Mouse (Mus musculus) megakaryocyte-erythroid progenitor cell, adult 5-6 weeks (primary cell): ENCODE results near the gene Gcg. TPM values are rescaled to one million over a fixed set of nuclear protein-coding genes. Genes with fewer than 3 reads are reported as not detected.

Experiments
- ATAC-seq: replicated peaks from 2 replicates; pipeline ENCODE4 v1.8.0; 2016; ENCODE audit warnings: mild to moderate bottlenecking, inconsistent platforms; ENCODE audit not compliant: severe bottlenecking, poor library complexity, low FRiP score, low TSS enrichment
- total RNA-seq, 2 experiments: library from RNA; stranded (forward) in 1 of 2; stranded (reverse) in 1 of 2; fragments of 200-1000, 215-1000 nt in 1 of 2; fragments of >200 nt in 1 of 2; fragmentation: Nextera tagmentation in 1 of 2; gene quantifications; 2 replicates each; pipeline ENCODE4 v1.2.3; 2014 to 2017

Gene Gcg
- total RNA-seq, 2 experiments from 2014 or later: not detected

DNA sequence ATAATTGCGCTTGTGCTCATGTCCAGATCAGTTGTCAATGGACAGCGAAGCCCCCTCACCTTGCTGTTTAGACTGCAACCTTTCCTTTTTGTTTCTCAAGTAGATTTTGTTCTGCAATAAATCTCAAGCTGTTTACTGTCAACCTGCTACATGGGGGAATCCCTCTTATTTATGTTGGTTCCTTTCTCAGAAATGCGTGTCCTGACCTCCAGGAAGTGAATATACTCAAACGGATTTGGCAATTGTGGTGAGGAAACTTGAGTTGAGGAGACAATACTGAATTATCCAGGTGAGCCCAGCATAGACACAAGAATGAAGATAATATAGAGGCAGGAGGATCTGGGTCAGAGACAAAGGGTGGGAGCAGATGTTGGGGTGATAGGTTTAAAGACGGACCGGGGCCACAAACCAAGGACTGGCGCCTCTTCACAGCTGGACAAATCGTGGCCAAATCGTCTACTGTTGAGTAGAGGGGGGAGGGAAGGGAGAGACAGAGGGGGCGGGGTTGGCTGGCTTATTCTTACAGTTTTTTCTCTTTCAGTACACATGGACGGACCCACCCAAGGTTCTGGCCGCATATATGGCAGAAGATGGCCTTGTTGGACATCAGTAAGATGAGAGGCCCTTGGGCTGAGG, 22.5 kb downstream of the Gcg start:
- ATAC-seq: no peak

DNA sequence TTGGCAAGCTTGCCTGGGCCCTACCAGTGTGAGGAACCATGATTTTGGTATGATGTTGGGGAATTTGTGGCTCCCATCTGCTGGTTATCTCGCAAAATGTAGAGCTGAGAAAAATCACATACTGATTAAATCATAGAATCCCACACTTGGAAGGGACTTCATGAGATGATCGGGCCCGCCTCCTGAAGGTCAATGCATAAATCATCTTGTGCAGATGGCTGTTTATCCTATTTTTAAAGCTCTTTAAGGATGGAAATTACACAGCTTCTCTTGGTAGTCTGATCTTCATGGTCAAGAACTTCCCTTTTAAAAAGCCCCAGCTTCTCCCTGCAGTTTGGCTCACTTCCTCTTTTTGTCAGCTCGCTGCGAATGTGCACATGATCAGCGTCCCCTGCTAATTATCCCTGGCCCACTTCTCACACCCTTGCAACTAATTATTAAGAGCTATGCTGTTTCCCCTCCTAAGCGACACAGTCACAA, 23.2 kb downstream of the Gcg start:
- ATAC-seq: peak; percentile 62

DNA sequence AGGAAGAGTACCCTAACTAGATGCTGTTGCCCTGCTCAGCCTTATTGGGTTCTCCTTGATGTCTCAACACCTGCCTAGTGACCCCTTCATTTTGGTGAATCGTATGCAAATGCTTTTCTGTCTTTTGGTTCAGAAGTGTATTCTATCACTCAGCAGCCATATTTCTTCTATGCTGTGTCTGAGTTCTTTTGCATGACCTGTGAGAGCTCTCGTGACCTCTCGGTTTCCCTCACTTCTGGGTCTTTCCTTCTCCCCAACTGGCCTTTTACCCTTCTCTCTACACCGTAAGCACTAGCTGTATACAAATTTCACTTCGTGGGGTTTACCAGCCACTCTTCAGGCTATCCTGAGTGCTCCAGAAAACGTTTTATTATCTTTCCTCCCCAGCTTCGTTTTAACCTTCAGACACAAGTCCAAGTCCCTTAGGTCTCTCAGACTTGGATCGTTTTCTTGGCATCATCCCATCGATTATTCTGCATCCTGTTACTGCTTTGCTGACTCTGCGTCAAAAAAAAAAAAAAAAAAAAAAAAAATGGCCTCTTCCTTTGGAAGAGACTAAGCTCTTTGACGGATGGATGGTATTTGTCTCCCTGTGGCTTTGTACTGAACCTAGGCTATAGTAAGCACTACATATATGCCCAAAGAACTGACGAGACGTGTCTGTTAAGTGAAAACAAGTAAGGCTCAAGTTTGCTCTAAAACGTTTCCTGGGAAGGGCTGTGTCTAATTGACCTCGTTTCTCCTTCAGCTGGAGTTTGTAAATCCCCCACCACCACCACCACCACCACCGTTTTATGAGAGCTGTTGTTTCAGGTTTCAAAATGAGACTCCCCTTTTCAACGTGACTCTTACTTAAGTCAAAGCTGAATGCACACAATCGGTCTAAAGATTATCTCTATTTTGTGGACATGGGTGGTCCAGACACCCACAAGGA, 23.9 kb downstream of the Gcg start:
- ATAC-seq: peak; percentile 23; the same call in 1 of the 2 replicates

DNA sequence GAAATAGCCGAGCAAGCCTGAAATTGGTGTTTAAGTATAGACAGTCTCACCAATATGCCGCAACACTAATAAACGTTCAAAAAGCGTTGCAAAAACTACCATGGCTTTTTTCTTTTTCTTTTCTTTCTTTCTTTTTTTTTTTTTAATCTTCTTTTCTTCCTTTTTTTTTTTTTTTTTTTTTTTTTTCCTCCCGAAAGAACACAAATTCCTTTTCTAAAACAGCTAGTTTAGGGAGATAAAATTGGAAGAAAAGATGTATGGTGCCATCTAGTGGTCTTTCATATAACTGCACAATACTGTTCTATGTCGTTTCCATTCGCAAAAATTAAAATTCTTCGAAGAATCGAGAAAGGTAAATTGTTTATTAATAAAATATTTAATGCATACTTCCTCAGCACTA, 25.4 kb downstream of the Gcg start:
- ATAC-seq: no peak

DNA sequence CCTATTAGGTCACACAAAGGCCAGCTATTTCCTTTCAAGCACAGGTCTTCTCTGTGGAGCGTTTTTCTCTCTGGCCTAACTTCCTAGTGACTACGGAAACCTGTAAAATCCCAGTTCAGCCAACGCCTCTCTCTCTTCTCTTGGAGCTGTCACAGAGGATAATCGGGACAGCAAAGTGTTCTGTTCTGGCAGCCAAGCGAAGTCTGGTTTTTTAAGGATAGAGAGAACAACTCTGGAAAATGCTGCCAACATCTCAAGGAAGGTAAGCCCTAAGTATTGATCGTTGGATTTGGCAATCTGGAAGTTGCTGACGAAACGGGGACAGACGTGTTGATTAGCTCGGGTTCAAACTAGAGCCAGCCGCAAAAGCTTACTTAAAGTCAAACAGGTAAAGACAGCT, 28.5 kb downstream of the Gcg start:
- no peak for ATAC-seq

DNA sequence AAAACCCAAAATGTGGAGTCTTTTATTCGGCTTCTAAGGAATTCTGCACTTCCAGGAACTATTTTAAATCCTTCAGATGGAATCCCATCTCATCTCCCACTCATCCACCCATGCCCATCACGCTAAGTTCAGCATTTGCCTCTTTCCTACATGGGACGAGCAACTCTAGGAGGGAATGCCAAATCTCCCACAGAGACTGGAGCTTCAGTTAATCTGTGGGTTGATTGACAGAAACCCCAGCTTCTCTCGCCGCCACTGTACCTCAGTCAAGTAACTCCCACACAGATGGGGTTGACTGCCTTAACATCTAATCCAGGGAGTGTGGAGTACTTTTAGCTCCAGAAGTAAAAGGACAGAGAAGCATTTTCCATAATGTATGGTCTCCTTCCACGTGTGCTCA, 29.4 kb downstream of the Gcg start:
- no peak for ATAC-seq

DNA sequence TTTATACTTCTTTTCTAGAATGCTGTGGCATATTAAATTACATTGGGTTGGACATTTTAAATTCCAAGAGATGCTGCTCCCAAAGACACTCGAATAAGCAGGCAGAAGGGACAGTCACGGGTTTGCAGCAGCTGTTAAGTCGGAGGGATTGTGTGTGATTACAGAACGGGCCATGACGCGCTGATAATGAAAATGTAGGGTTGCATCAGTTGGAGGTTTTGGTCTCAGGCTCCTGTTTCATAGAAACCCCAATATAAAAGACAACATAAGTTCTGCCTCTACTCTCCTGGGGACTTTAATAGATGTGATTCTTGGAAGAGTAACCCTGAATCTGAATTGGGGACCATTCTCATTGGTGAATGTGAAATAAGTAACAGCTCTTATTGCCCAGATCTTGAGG, 33.1 kb downstream of the Gcg start:
- no peak for ATAC-seq

DNA sequence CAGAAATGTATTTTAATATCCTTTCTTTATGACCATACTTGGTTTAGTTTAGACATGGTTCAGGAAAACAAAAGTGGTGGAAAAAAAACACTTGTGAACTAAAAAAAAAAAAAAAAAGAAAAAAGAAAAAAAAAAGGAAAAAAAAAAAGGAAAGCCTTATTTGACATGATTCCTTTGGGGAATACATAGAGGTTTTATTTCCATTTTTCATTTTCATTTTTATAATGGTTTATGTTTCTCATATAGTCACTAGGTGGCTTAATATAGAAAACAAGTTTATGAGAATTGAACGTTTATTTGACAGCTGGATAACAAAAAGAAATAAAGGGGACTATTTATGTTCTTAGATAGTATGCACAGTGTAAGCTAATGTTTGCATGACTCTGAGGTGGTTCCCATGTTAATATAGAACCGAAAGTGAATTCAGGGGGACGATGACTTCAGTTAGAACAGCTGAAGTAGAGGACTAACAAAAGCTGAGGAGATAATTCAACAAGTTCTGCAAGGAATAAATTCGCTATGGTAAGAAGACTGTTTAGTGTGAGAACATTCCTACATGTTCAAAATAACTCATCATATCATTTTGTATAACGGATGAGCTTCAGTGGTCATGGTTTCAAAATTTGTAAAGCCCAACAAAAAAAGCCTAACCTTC, 33.6 kb downstream of the Gcg start:
- no peak for ATAC-seq

DNA sequence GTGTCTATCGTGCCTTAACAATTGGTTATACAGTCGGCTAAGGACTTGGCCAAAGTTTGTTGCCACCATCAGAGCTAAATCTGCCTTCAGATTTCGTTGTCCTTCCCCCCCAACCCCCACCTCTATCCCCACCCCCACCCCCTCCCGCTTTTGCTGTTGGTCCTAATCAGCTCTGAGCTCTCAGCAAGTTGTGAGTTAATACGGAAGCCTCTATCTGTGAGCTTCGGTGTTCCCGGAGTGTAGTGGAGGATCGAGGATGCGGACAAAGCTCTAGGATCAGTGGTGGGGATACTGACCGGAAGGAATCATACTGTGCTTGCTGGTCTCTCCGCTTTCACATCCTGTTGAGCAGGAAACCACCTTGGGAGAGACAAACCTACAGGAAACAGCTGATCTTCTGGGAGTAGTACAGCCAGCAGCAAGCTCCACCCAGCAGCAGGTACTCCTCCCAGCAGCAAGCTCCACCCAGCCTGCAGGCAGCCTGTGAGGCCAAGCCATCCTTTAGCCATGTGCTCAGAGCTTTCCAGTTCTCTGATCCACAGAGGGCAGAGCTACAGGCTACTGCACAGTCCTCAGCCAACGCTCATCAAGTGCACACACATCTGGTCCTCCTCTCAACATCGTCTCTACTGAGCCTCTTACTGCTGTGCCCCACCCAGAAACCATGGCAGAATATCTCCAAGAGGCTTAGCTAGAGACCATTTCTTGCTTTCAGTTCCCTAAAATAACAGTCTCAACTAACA, 42.5 kb downstream of the Gcg start:
- peak; percentile 99 for ATAC-seq

DNA sequence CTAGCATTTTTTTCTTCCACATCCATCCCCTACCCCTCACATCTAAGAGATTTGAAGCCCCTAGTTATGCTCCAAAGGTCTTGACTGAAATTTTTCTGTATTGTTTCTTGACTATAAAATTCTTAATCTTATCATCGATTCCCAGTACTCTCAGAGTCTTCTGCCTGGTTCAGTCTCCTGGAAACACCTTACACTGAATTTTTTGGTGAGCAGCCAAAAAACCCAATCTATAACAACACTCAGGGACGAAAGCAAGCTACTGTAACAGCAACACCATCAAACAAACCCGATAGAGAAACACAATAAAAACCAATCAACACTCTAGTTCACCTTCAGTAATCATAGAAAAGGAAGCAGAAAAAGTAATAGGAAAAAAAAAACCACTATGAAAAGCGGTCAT, 43.4 kb downstream of the Gcg start:
- peak; percentile 64 for ATAC-seq

DNA sequence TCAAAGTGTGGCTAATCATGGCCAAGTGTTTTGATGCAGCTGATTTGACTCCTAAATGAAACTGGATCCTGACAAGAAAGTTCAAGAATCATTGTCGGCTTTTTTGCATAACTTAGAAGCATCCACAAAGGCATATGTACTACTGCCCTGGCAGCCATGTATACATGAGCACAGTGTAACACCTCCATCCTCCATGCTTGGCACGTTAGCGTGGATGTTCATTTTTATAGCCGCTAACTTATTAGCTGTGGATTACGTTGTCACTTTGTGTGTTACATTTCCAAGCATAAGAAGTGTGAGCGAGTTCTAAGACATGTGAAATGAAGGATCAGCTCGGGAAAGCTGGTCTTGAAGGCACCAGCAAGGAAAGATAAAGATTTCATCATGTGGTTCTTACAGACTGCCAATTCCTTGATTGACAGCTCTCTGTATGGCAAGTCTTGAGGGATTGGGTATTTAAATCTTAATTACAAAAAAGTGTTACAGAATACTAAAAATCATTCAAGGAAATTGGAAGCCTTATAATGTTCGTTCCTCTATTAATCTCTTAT, 52.1 kb downstream of the Gcg start:
- ATAC-seq: no peak

DNA sequence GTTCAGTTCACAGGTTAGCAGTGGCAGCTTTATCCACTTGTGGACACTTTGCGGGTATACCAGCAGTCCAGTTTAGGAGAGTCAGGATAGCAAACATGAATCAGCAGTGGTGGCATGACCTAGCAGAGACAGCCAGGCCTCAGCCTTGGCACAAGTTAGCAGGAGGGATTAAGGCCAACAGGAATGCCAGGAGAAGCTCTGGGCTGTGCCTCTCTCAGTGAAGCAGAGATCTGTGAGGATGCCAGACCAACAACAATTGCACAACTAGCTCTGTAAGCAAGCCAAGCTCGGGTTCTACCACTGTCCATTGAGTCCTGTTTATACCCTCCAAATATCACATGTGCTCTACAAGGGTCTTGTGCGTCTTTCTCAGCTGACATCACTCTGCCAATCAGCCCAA, 57.5 kb downstream of the Gcg start:
- ATAC-seq: no peak

Other genes with a start within 250 kb of the Gcg start
- 7.2 and 9.5 TPM in 2 replicates for gene Dpp4, start 71.4 kb downstream of the Gcg start, total RNA-seq (2014; fragmentation: Nextera tagmentation)
- 14.4 and 15.5 TPM in 2 replicates for gene Dpp4, start 71.4 kb downstream of the Gcg start, total RNA-seq (2017)
- 0.37 TPM in 1 of 2 replicates, not detected in the other for gene Fap, start 90.4 kb upstream of the Gcg start, total RNA-seq (2014; fragmentation: Nextera tagmentation)
- gene Fap, start 90.4 kb upstream of the Gcg start, total RNA-seq (2017): 1.0 and 1.6 TPM in 2 replicates
- gene Ifih1, start 162.6 kb upstream of the Gcg start, total RNA-seq (2014; fragmentation: Nextera tagmentation): 16.4 and 21.6 TPM in 2 replicates
- gene Ifih1, start 162.6 kb upstream of the Gcg start, total RNA-seq (2017): 19.9 and 42.7 TPM in 2 replicates
- gene Gca, start 180.6 kb upstream of the Gcg start, total RNA-seq (2014; fragmentation: Nextera tagmentation): 1.2 and 1.4 TPM in 2 replicates
- gene Gca, start 180.6 kb upstream of the Gcg start, total RNA-seq (2017): 1.6 and 1.9 TPM in 2 replicates